Mouse (Mus musculus) intestine, embryonic 14.5 days (tissue): Measurements from ENCODE around the gene Akt1s1. TPM values are rescaled to one million over a fixed set of nuclear protein-coding genes. Genes with fewer than 3 reads are reported as not detected.

Experiments used
- ATAC-seq: fragments of 200-750 bp; cut with Nextera tagmentation; replicated peaks from 2 replicates; pipeline ENCODE4 v1.8.0; 2017; ENCODE audit warnings: low read depth, moderate number of reproducible peaks, moderate TSS enrichment, moderate library complexity; ENCODE audit not compliant: low FRiP score, low TSS enrichment
- DNase-seq: peaks from one replicate; pipeline ENCODE4 v3.0.0-alpha.2; 2018; ENCODE audit warnings: low spot score
- H3K27ac ChIP-seq: fragments of 300-500 bp; sonication (generic); 2 replicates; pipeline ENCODE4 v1.5.1; 2014; ENCODE audit warnings: low read depth, mild to moderate bottlenecking, control low read depth
- H3K27me3 ChIP-seq: fragments of 300-500 bp; sonication (generic); replicated peaks from 2 replicates; pipeline ENCODE4 v1.6.1; 2014; ENCODE audit warnings: low read length, control low read depth; ENCODE audit not compliant: control insufficient read depth, insufficient read depth
- H3K36me3 ChIP-seq: fragments of 300-500 bp; sonication (generic); 2 replicates; pipeline ENCODE4 v1.6.1; 2014; ENCODE audit warnings: low read length, control low read depth; ENCODE audit not compliant: control insufficient read depth, insufficient read depth
- H3K4me1 ChIP-seq: fragments of 300-500 bp; sonication (generic); replicated peaks from 2 replicates; pipeline ENCODE4 v1.6.1; 2014; ENCODE audit warnings: low read length, control low read depth, mixed read lengths; ENCODE audit not compliant: control insufficient read depth, insufficient read depth
- H3K4me2 ChIP-seq: fragments of 300-500 bp; sonication (generic); 2 replicates; pipeline ENCODE4 v1.6.1; 2014; ENCODE audit warnings: low read length
- H3K4me3 ChIP-seq: fragments of 300-500 bp; sonication (generic); 2 replicates; pipeline ENCODE4 v1.5.1; 2014; ENCODE audit warnings: low read depth, low read length, control low read depth, mixed read lengths
- H3K9ac ChIP-seq: fragments of 300-500 bp; sonication (generic); 2 replicates; pipeline ENCODE4 v1.6.1; 2014; ENCODE audit warnings: mild to moderate bottlenecking, low read length
- H3K9me3 ChIP-seq: fragments of 300-500 bp; sonication (generic); 2 replicates; pipeline ENCODE4 v1.6.1; 2016; ENCODE audit warnings: low read length, control low read depth; ENCODE audit not compliant: control insufficient read depth
- WGBS: fragments of 180-500 bp; shearing (Covaris S2); extraction: QIAGEN DNeasy Blood & Tissue Kit; methylation state at CpG from one replicate; pipeline ENCODE4 v1.1.7; 2014; 5-methylcytosine and 5-hydroxymethylcytosine counted together
- microRNA counts: library from miRNA; unstranded; fragments of <30 nt; microRNA quantifications from one replicate; lab custom pipeline; 2016
- microRNA-seq: library from miRNA; unstranded; fragments of <30 nt; microRNA quantifications from one replicate; pipeline ENCODE4, GENCODE M21; 2016
- polyA plus RNA-seq: library from polyadenylated mRNA; unstranded; fragments of >200 nt; fragmentation: Nextera tagmentation; extraction: Ambion mirVana; gene quantifications from 2 replicates; pipeline ENCODE4 v1.2.1, GENCODE M21; 2014

Gene Akt1s1
- polyA plus RNA-seq, 1 experiment from 2014 or later = 68.0 TPM

GRCm38 (mm10) chr7:44901230-44901722, 52.5 kb downstream of the Akt1s1 start:
- Histone ChIP-seq H3K27ac (peak overlapping the region; percentile 35; the same call in 1 of the 2 replicates), H3K27me3 (no peaks in the 10 kb centered on the region), H3K4me1 (peaks cover 13% of the 10 kb centered on the region), H3K9ac (no peak overlapping the region), H3K4me2 (peak overlapping the region; percentile 48), H3K4me3 (peak overlapping the region; percentile 24), H3K9me3 (no peaks in the 10 kb centered on the region), H3K36me3 (peaks cover 55% of the 10 kb centered on the region)
- ATAC-seq (peak; percentile 48; the same call in 1 of the 2 replicates), DNase-seq (peak; percentile 89)
- 12% methylated on average over 21 of the region's 21 CpGs for WGBS

MicroRNA genes within 50 kb of the gene (microRNA counts, 519-probe panel; counts per million panel counts)
- not detected for microRNA mmu-miR-707 (lab: Ali Mortazavi, UCI)

Small RNA genes within 50 kb of the gene (microRNA-seq; reads per million reads assigned to microRNA genes)
- gene Mir707 = not detected

Other genes starting within 250 kb of the Akt1s1 start
- gene Myh14, start 178.1 kb upstream of the Akt1s1 start, polyA plus RNA-seq = 26.7 and 33.4 TPM in 2 replicates
- gene Izumo2, start 140.2 kb upstream of the Akt1s1 start, polyA plus RNA-seq = not detected in 2 replicates
- gene Vrk3, start 100.6 kb upstream of the Akt1s1 start, polyA plus RNA-seq = 38.0 and 40.3 TPM in 2 replicates
- 3.6 and 4.2 TPM in 2 replicates for gene Zfp473, start 97.9 kb upstream of the Akt1s1 start, polyA plus RNA-seq
- 65.8 and 68.8 TPM in 2 replicates for gene Nup62, start 32.9 kb upstream of the Akt1s1 start, polyA plus RNA-seq
- 2.0 TPM in 2 replicates for gene Il4i1, start 32.6 kb upstream of the Akt1s1 start, polyA plus RNA-seq
- 2.4 and 3.0 TPM in 2 replicates for gene Atf5, start 32.3 kb upstream of the Akt1s1 start, polyA plus RNA-seq
- 72.4 and 74.8 TPM in 2 replicates for gene Tbc1d17, start 88 bp downstream of the Akt1s1 start, polyA plus RNA-seq
- 26.4 and 29.7 TPM in 2 replicates for gene Pnkp, start 8.1 kb downstream of the Akt1s1 start, polyA plus RNA-seq
- gene Ptov1, start 20.8 kb downstream of the Akt1s1 start, polyA plus RNA-seq = 318 and 338 TPM in 2 replicates
- gene Med25, start 43.7 kb downstream of the Akt1s1 start, polyA plus RNA-seq = 66.2 and 75.8 TPM in 2 replicates
- gene Fuz, start 47.1 kb downstream of the Akt1s1 start, polyA plus RNA-seq = 17.8 and 19.7 TPM in 2 replicates
- gene Ap2a1, start 80.5 kb downstream of the Akt1s1 start, polyA plus RNA-seq = 62.9 and 68.3 TPM in 2 replicates
- not detected in 2 replicates for gene Tsks, start 94.2 kb downstream of the Akt1s1 start, polyA plus RNA-seq
- gene Cpt1c, start 125.9 kb downstream of the Akt1s1 start, polyA plus RNA-seq = 21.9 and 24.7 TPM in 2 replicates
- gene Prmt1, start 137.6 kb downstream of the Akt1s1 start, polyA plus RNA-seq = 208 and 211 TPM in 2 replicates
- 84.3 and 91.7 TPM in 2 replicates for gene Irf3, start 148.7 kb downstream of the Akt1s1 start, polyA plus RNA-seq
- gene Bcl2l12, start 149.7 kb downstream of the Akt1s1 start, polyA plus RNA-seq = 54.3 and 55.2 TPM in 2 replicates
- gene Scaf1, start 167.4 kb downstream of the Akt1s1 start, polyA plus RNA-seq = 45.3 and 49.4 TPM in 2 replicates
- 69.1 and 70.2 TPM in 2 replicates for gene Rras, start 169.0 kb downstream of the Akt1s1 start, polyA plus RNA-seq
- 14.0 and 15.0 TPM in 2 replicates for gene Prr12, start 203.9 kb downstream of the Akt1s1 start, polyA plus RNA-seq
- gene Nosip, start 213.4 kb downstream of the Akt1s1 start, polyA plus RNA-seq = 57.2 and 63.0 TPM in 2 replicates
- gene Prrg2, start 213.7 kb downstream of the Akt1s1 start, polyA plus RNA-seq = 21.8 and 24.0 TPM in 2 replicates
- 313 and 323 TPM in 2 replicates for gene Rcn3, start 243.2 kb downstream of the Akt1s1 start, polyA plus RNA-seq